Mouse (Mus musculus) urinary bladder, adult 18-20 months (tissue): ENCODE results near the gene Ocln.
A peak's percentile ranks its signal among the peaks of the same experiment; 100 is the strongest.
"Not testable (repeated sequence)": the region's sequence is repeated elsewhere in the genome, so short reads cannot be mapped to it uniquely, and the experiment has no call there.

Experiments
- DNase-seq, 2 experiments: peaks; one replicate each; pipeline ENCODE4 v3.0.0; 2022; ENCODE audit warnings: low spot score in 2 of 2, mixed read lengths in 2 of 2

Gene Ocln

GRCm38 (mm10) chr13:100492061-100492787, 60.3 kb downstream of the Ocln start, which contains the start of gene Gtf2h2:
Gene Gtf2h2, minus strand, starts transcription at chr13:100492579.
- DNase-seq: peak; percentile 72 to 93

GRCm38 (mm10) chr13:100491623-100492022, 60.9 kb downstream of the Ocln start:
- no peak for DNase-seq

GRCm38 (mm10) chr13:100490424-100490823, 62.1 kb downstream of the Ocln start:
- no peak for DNase-seq

GRCm38 (mm10) chr13:100483610-100484009, 68.9 kb downstream of the Ocln start:
- no peak for DNase-seq

GRCm38 (mm10) chr13:100463527-100464222, 88.8 kb downstream of the Ocln start:
- no peak for DNase-seq

GRCm38 (mm10) chr13:100461336-100461735, 91.2 kb downstream of the Ocln start:
- no peak for DNase-seq

- DNase-seq: not testable (repeated sequence)
Observed at GRCm38 (mm10) chr13:100452415-100453127, 99.9 kb downstream of the Ocln start, which contains the start of gene Naip1. Gene Naip1, minus strand, starts transcription at chr13:100452869.

- no peak for DNase-seq
Observed at GRCm38 (mm10) chr13:100449495-100449894, 103.0 kb downstream of the Ocln start.
